Mouse (Mus musculus) layer of hippocampus, postnatal 36 days (tissue): ENCODE measurements around the gene Grrp1. TPM values are rescaled to one million over a fixed set of nuclear protein-coding genes. Genes with fewer than 3 reads are reported as not detected.
"Not testable (repeated sequence)": the region's sequence is repeated elsewhere in the genome, so short reads cannot be mapped to it uniquely, and the experiment has no call there.

Experiments used
- DNase-seq, 2 experiments: peaks; one replicate each; pipeline ENCODE4 v3.0.0; 2022
- total RNA-seq, 2 experiments: library from RNA; stranded (reverse); gene quantifications; 2 replicates each; pipeline ENCODE4 v1.2.3; 2021

Grrp1 gene
- total RNA-seq, 2 experiments from 2014 or later, result 2.7 to 7.4 TPM

- DNase-seq, result not testable (repeated sequence)
Measured at GRCm38 (mm10) chr4:134269622-134270021, 15.7 kb upstream of the Grrp1 start.

DNA sequence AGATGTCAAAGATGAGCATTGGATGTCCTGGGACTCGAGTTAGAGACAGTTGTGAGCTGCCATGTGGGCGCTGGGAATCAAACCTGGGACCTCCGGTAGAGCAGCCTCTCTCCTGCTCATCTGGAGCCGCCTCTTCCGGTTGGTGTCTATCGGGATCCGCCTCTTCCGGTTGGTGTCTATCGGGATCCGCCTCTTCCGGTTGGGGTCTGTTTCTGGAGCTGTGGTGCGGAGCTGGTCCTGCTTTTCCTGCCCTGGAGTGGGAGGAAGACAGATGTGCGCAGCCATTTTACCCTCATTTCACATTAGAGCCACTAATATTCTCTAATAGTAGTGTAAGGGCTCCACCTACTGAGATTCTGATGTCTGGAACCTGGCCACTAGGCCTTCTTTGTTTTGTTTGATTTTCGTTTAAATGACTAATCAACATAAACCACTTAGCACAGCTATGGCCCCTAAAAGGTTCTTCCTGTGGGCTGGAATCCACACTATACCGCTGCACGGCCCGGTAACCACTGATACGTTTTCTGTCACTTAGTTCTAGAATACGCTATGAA, 14.3 kb upstream of the Grrp1 start:
- no peak for DNase-seq

DNA sequence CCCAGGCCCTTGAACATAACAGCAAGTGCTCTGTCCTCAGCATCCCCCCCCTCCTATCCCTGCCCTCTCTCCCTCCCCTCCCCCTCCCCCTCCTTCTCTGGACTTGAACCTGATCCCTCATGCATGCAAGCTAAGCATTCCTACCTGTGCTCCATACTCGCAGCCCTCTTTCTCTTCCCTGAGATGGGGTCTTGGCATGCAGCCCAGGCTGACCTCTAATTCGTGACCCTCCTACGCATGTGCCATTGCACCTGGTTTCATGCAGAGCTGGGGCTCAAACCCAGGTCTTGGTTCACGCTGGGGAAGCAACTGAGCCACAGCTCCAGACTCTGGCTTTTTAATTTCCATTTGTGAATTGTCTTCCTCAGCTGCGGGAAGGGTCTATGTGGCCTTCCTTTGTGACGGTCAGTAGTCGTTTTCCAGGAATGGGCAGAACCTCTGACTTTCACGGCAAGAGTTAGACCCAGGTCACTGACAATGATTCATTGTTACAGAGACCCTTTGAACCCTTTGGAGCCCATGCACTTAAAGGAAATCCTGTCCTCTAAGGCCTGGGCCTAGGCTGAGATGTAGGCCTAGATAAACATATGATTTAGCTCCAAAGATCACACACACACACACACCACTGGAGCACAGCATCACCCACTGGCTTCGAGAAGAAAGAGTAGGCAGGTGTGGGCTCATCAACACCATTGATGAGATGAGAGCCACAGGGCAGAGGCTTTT, 12.1 kb upstream of the Grrp1 start:
- DNase-seq, result no peak

DNA sequence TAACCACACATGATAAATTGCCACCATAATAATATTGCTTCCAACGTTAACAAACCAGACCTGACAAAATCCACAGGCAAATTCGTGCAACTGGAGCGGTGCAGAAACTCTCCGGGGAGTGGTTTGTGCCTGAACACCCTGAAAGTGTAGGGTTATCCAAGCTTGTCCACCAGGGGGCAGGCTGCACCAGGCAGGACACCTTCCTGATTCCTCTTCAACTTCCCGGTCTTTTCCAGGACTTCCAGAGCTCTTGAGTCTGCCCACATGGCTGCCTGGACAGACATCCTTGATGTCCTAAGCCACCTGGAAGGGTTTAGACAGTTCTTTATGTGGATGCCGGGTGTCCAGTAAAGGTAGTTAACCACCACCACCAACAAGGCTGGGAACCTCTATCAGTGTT, 9.3 kb upstream of the Grrp1 start:
- no peak for DNase-seq

DNA sequence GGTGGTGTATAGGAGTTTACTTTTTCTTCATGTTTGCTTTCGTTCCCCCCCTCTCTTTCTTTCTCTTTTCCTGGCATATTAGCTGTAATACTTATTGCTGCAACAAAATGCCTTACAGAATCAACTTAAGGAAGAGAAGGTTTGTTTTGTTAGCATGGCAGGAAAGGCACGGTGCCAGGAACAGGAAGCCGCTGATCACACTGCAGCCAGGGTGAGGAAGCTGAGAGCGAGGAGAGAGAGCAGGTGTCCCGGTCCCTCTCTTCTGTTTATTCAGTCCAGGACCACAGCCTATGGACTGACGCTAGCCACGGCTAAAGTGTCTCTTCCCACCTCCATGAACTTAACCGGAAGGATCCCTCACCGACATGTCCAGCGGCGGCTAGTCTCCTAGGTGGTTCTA, 4.4 kb upstream of the Grrp1 start:
- no peak for DNase-seq

DNA sequence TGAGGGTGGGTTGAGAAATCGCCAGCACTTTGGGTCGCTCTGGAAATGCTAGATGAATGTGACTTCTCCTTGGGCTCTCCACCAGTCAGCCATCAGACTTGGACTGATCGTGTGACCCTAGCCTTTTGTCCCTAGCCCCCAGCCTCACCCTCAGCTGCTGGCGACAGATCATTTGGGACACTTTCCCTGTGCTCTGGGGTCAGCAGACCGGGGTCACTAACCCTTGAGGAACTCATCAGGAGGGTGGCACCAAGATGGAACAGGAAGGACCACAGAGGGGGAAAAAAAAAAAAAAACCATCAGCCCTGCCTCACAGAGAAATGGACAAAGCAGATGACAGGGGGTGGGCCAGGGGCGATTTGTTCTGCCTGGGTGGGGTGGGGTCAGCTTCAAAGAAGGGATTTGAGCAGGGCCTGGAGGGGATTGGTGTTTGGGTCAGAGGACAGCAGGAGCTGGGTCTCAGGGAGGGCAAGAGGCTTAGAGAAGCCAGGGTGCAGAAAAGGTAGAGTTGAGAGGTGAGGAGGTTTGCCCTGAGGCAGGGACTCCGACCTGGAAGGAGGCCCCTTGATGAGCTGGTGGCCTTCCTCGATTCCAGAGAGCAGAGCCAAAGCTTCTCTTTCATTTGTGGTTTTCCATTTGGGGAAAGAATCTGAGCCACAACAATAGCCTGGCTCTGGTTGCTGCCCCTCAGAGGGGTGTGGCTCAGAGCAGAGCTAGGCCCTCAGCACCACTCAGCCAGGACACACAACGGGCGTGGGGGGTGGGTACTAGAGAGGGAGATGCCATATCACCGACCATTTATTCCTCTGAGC, 3.5 kb upstream of the Grrp1 start:
- DNase-seq, result no peak

GRCm38 (mm10) chr4:134256407-134257197, 2.7 kb upstream of the Grrp1 start:
- DNase-seq, result no peak

DNA sequence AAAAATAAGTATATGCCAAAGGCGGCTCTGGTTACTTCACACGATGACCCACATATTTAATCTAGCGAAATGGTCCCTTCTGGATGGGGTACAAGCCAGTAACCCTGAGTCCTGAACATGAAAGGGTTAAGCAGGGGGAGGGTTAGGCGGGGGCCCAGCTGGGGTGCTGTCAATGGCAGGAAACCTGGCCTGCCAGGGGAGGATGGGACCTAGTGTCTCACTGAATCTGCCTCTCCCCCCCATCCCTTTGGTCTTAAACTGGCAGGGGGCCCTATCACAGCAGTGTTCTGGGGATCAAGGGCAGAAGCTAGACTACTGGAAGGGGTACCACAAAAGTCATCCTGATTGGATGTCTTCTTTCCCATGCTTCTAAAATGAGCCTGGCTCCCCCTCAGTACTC, 1.9 kb upstream of the Grrp1 start:
- DNase-seq, result no peak

DNA sequence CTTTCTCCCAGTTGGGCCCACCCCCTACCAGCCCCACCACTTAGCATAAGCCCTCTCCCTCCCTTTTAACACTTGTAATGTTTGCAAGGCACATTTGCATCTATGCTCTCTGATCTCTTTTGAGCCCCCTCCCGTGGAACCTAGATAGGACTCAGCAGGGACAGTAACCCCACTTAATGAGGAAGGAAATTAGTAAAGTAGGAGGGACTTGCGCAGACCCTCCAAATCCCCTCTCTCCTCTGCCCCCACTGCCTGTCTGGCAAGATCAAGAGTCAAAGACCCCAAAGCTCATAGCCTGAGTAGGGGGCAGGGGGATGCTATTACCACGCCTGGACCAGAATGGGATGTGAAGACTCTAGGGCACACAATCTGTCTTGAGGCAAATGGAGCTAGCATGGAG, 929 bp upstream of the Grrp1 start:
- DNase-seq, result no peak

GRCm38 (mm10) chr4:134252911-134253721, 790 bp downstream of the Grrp1 start:
- no peak for DNase-seq

DNA sequence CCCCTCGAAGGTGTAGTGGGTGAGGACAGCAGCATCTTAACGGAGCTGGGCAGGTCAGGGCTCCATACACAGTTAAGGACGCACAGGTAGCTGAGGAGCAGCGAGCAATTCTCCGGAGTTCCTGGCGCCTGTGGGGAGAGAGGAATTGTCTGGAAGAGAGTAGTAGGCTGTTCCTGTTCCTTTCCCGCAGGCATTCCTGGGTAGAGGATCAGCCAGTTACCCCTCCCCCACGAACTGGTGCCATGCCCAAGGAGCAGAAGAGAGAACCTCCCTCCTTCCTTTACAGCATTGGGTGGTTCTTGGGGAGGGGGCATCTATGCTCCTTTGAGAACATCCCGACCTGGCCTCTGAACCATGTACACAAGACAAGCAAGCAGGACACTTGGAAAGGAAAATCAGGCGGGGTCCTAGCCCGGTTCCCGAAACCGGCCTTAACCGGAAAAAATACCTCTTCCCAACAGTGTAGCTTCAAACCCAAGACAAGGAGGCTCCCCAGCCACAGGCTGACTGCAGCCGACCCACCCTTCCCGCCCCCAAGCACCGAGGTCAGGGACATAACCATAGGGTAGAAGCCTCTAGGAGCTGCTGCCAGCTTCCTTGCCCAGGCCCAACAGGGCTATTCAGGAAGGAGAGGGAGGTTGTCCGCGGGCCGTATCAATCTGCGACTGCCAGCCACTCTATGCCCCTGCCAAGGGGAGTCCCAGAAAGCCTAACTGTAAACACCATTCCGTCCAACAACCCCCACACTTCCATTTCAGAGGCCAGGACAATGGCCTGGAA, 1.6 kb downstream of the Grrp1 start:
- no peak for DNase-seq

DNA sequence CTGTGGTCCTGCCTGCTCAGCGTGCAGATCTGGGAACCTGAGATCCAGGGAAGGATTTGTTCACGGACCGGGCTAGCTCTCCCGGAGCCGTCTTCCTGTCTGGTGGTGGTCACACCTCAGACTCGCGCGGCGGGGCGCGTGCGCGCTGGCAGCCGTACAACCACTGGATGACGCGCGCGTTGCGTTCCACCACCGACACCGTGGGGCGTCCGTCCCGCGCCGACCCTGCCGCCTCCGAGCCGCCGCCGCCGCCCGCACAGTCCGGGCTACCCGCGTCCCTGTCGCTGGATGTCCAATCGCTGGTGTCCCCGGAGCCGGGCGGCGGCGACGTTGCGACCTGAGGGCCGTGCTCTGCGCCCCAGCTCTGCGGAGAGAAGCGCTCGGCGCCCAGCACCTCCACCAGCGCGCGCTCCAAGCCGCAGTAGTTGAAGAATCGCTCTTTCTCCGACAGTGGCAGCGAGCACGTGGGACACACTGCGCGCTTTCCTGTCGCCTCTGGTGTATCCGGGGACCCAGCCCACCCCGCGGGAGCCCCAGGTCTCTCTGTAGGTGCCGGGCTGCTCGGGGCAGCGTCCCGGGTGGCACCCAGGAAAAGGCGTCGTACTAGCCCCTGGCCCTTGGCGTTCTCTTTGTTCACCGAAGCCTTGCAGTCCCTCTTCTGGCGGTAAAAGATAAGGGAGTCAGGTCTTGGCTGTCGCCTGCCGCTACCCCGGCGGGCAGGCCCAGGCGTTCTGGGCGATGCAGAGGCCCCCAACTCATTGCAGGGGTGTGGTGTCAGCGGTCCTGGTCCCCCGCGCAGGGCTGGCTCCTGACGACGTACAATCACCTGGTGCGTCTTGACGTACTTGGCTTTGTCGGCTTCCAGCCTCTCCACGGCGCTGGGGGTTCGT, 2.4 kb downstream of the Grrp1 start:
- DNase-seq, result no peak

DNA sequence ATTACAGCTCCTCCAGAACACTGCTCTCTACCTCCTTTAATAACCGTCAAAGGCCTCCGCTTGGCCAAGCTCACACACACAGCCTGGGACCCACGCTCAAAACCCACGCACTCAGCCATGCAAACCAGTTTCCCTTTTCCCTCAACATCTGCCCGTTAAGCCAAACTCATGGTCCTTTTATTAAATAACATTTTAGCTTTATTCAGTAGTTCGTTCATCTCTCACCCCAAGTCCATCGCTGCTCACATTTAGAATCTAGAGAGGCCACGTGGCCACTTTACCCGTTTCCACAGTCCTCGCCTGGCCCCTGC, 3.0 kb downstream of the Grrp1 start:
- no peak for DNase-seq

GRCm38 (mm10) chr4:134250116-134250929, 3.6 kb downstream of the Grrp1 start:
- DNase-seq, result no peak

- DNase-seq, result peak; percentile 59 to 65
Measured at GRCm38 (mm10) chr4:134249651-134250050, 4.3 kb downstream of the Grrp1 start.

GRCm38 (mm10) chr4:134246719-134247258, 7.1 kb downstream of the Grrp1 start, which contains the start of gene Gm30191:
Gene Gm30191, plus strand, starts transcription at chr4:134246935.
- DNase-seq, result no peak

DNA sequence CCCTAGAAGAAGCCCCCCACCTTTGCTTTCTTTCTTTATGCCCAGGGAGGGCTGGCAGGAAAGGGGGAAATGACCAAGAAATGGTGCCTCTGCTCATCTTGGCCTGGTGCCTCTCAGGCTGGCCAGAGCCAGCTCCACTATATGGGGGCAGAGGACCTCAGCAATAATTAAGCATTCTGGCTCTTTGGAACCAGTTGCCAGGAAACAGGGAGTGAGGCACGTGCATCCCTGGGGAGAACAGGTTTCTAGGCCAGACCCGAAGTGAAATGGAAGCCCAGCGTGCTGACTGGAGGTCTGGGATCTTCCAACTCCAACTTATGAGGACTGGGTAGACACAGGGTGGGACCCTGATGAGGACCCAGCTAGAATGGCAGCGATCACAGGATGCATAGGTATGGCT, 7.7 kb downstream of the Grrp1 start:
- DNase-seq, result no peak

DNA sequence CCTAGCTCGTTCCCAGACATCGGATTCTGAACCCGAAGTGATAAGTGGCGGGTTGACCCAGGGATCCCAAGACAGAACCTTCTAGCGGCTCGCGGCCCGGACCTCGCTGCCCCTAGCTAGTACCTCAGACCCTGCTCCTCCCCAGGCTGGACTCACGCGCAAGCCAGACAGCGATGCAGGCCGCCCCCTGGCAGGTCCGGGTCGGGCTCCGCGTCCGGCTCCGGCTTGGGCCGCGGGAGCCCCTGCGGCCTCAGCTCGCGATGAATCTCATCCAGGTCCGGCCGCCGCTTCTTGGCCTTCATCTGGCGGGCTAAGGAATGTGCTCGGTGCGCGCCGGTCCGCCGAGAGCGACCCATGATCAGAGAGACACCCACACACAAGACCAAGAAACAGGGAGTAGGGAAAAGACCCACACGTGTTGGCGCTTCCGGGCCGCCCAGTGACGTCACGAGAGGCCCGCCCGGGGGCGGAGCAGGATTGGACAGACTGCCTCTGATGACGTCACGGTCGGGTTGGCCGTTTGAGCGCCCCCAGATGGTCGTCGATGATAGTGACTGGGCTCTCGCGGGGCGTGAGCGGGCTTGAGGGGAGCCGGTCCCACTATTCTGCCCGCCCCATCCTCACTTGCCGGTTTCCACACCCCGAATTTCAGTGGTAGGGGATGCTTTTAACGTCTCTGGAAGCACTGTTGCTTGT, 8.6 kb downstream of the Grrp1 start, which contains the start of gene Zfp593:
Zfp593 (minus strand) TSS at position 445 of the 696 bp plus-strand sequence.
- DNase-seq, result peak; percentile 93 to 95
